Mouse (Mus musculus) cerebellum, adult 2 months (tissue): Measurements from ENCODE around the gene Rtp2.

Experiments
- CTCF ChIP-seq: fragments of 200-500 bp; IDR thresholded peaks from 2 replicates; pipeline ENCODE4 v1.5.1; 2011; ENCODE audit warnings: low read depth, mild to moderate bottlenecking, control low read depth, low read length, moderate library complexity, borderline replicate concordance; ENCODE audit not compliant: insufficient read depth
- POLR2A ChIP-seq: fragments of 200-500 bp; IDR thresholded peaks from 2 replicates; pipeline ENCODE4 v1.6.1; 2011; ENCODE audit warnings: low read length, control low read depth, borderline replicate concordance; ENCODE audit not compliant: insufficient read depth

DNA sequence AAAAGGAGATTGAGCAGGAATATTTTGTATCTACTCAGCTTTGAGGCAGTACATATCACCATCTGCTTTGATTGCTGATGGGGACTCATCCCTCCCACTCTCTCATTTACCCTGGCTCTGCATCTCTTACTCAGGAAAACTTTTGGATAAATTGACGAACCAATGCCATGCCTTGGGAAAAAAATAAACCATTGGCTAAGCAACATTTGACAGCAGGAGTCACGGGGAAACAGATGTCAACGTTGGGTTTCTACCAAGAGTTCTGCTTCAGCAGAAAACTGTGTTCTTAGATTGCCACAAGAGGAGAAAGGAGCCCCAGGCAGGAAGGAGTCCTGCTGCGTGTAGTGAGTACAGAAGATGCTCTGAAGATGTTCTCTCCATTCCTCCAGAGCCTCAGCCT, 32.1 kb downstream of the Rtp2 start:
- no peak for TF ChIP-seq CTCF
- TF ChIP-seq POLR2A: no peak
